In the genomic region with DNA sequence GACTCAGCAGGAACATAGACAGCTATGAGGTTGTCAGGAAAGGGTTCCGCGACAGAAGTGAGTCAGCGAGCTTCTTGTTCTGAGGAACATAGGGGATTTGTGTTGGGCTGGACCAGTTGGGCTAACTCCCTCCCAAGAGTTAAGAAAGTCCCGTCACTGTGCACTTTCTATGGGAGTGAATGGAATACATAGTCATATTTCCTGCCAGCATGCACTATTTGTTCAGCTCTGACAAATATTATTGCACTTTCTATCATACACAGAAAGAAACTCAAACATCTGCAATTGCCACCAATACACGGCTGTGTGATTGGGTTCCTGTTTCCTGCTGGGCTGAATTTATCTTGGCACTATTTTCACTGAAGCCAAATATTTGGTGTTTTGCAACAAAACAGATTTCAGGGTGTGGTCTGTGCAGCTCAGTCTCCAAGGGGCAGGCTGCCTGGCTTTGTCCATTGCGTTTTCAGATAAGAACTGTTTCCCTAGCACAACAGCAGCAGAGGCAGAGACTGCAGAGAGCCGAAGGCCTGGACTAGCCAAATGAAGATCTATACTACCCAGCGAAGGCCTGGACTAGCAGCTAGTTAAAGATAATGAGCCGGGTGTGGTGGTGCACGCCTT, we compare ENCODE assay signal across 10 mouse cellular contexts. TPM values are rescaled to one million over a fixed set of nuclear protein-coding genes. Genes with fewer than 3 reads are reported as not detected.
A peak's percentile ranks its signal among the peaks of the same experiment; 100 is the strongest.
DNase-seq lines count a peak whose midpoint lies in the region; ATAC-seq and TF ChIP-seq lines count a peak whose summit lies in the region.
"Had no signal": no experiment of that assay in that cellular context is flagged by ENCODE, and none has a peak within 500 bp of the region (broad histone marks: within the 10 kb centered on the region; RNA-seq: fewer than 3 reads in every experiment).

No protein-coding gene starts in this region.

- no peak overlapping the region for H3K4me2 ChIP-seq in hindbrain, postnatal 0 days (ENCODE audit: low read depth, low read length)
- no peak overlapping the region for H3K4me2 ChIP-seq in intestine, postnatal 0 days (replicated peaks; ENCODE audit: low read depth)

- H3K36me3 ChIP-seq in hindbrain, postnatal 0 days (ENCODE audit: insufficient read depth, low read length): no peaks in the 10 kb centered on the region
- H3K36me3 ChIP-seq in hindbrain, embryonic 10.5 days: no peaks in the 10 kb centered on the region
- H3K36me3 ChIP-seq in intestine, postnatal 0 days (ENCODE audit: control insufficient read depth, insufficient read depth): no peaks in the 10 kb centered on the region
- H3K36me3 ChIP-seq: limb, embryonic 10.5 days had no signal

- peaks cover 3% of the 10 kb centered on the region for H3K27me3 ChIP-seq in hindbrain, postnatal 0 days (ENCODE audit: insufficient read depth, low read length)
- 0 out of 2 replicates have a peak, but pooled peaks cover 2% of the 10 kb centered on the region for H3K27me3 ChIP-seq in hindbrain, embryonic 10.5 days (ENCODE audit: insufficient read depth, poor library complexity, severe bottlenecking)
- no peaks in the 10 kb centered on the region for H3K27me3 ChIP-seq in intestine, postnatal 0 days (replicated peaks; ENCODE audit: control insufficient read depth, insufficient read depth, low read length)

- no peak overlapping the region for H3K4me3 ChIP-seq in hindbrain, postnatal 0 days (ENCODE audit: low read length)
- H3K4me3 ChIP-seq in hindbrain, embryonic 10.5 days: no peak overlapping the region
- H3K4me3 ChIP-seq in intestine, postnatal 0 days (ENCODE audit: low read depth, low read length): no peak overlapping the region
- H3K4me3 ChIP-seq: limb, embryonic 10.5 days had no signal

- no peaks in the 10 kb centered on the region for H3K9me3 ChIP-seq in hindbrain, postnatal 0 days (ENCODE audit: low read length)
- peaks cover 6% of the 10 kb centered on the region for H3K9me3 ChIP-seq in hindbrain, embryonic 10.5 days
- peaks cover 4% of the 10 kb centered on the region; the same call in 1 of the 2 replicates for H3K9me3 ChIP-seq in intestine, postnatal 0 days (ENCODE audit: control insufficient read depth)

- no peak overlapping the region for H3K27ac ChIP-seq in hindbrain, postnatal 0 days
- no peak overlapping the region for H3K27ac ChIP-seq in hindbrain, embryonic 10.5 days
- H3K27ac ChIP-seq in intestine, postnatal 0 days (ENCODE audit: low read depth, low read length): no peak overlapping the region
- H3K27ac ChIP-seq: limb, embryonic 10.5 days had no signal

- no peak for TF ChIP-seq CTCF in hindbrain, postnatal 0 days (IDR thresholded peaks at IDR 0.05; ENCODE audit: low read depth)
- TF ChIP-seq CTCF in brain, embryonic 14.5 days (IDR thresholded peaks at IDR 0.05; ENCODE audit: borderline replicate concordance, extremely low read depth, insufficient read depth, insufficient read length): no peak
- no peak for TF ChIP-seq CTCF in intestine, postnatal 0 days (IDR thresholded peaks at IDR 0.05; ENCODE audit: low read depth)

- ATAC-seq in hindbrain, postnatal 0 days: no peak
- peak; percentile 47; the same call in 1 of the 2 replicates for ATAC-seq in intestine, postnatal 0 days
- ATAC-seq in megakaryocyte progenitor cell, adult 5-6 weeks (replicated peaks; ENCODE audit: poor library complexity): peak; percentile 86

- TF ChIP-seq POLR2A in brain, embryonic 14.5 days (IDR thresholded peaks at IDR 0.05; ENCODE audit: borderline replicate concordance, extremely low read depth, insufficient read depth, insufficient read length, poor library complexity, severe bottlenecking): no peak

- no peaks in the 10 kb centered on the region for H3K4me1 ChIP-seq in hindbrain, postnatal 0 days (ENCODE audit: insufficient read depth, low read length)
- H3K4me1 ChIP-seq in hindbrain, embryonic 10.5 days (replicated peaks): no peaks in the 10 kb centered on the region
- no peaks in the 10 kb centered on the region for H3K4me1 ChIP-seq in intestine, postnatal 0 days (replicated peaks; ENCODE audit: control insufficient read depth, insufficient read depth, low read length)
- H3K4me1 ChIP-seq: limb, embryonic 10.5 days had no signal

- DNase-seq in hindbrain, postnatal 0 days (ENCODE audit: low spot score): peak; percentile 9
- DNase-seq in hindbrain, embryonic 10.5 days (ENCODE audit: low spot score): no peak
- peak; percentile 3 for DNase-seq in brain, embryonic 14.5 days (ENCODE audit: low read depth)
- no peak for DNase-seq in embryo, embryonic 10 days (ENCODE audit: low spot score)
- DNase-seq in left cerebral cortex, adult 18-20 months (ENCODE audit: low spot score in 2 of 2): no peak
- DNase-seq in layer of hippocampus, postnatal 36 days: no peak
- DNase-seq: kidney, adult 8-10 months had no signal

- 84% methylated on average over 10 of the region's 10 CpGs for WGBS in hindbrain, postnatal 0 days
- WGBS in hindbrain, embryonic 10.5 days: 88% methylated on average over 10 of the region's 10 CpGs
- 71% methylated on average over 10 of the region's 10 CpGs for WGBS in intestine, postnatal 0 days

- H3K9ac ChIP-seq in hindbrain, postnatal 0 days (replicated peaks; ENCODE audit: low read length): no peak overlapping the region
- H3K9ac ChIP-seq in intestine, postnatal 0 days (ENCODE audit: low read depth, low read length): no peak overlapping the region

RNA-seq across cellular contexts. Expression of a gene that starts 9.1 kb away (rescaled TPM):
- total RNA-seq in hindbrain, postnatal 0 days (2014; rRNA removed): 132 and 148 TPM in 2 replicates
- 98.1 and 98.8 TPM in 2 replicates for polyA plus RNA-seq in hindbrain, postnatal 0 days (2015; fragmentation: Nextera tagmentation; extraction: Ambion mirVana)
- 74.6 and 84.5 TPM in 2 replicates for polyA plus RNA-seq in hindbrain, embryonic 10.5 days (2016; fragmentation: Nextera tagmentation; extraction: Ambion mirVana)
- 89.1 and 98.2 TPM in 2 replicates for polyA plus RNA-seq in brain, embryonic 14.5 days (2012; rRNA removed)
- 53.9 and 57.3 TPM in 2 replicates for polyA plus RNA-seq in intestine, postnatal 0 days (2015; fragmentation: Nextera tagmentation; extraction: Ambion mirVana)
- 79.0 and 81.3 TPM in 2 replicates for total RNA-seq in megakaryocyte progenitor cell, adult 5-6 weeks (2015)
- total RNA-seq in megakaryocyte progenitor cell, adult 5-6 weeks (2017): 119 and 129 TPM in 2 replicates
- total RNA-seq in left cerebral cortex, adult 18-20 months (2021): 100 to 1,000 TPM; 240 to 241 TPM
- total RNA-seq in layer of hippocampus, postnatal 36 days (2021): 100 to 1,000 TPM; 219 to 226 TPM

RNA-seq across cellular contexts. Expression of a gene that starts 10.3 kb away (rescaled TPM):
- total RNA-seq in hindbrain, postnatal 0 days (2014; rRNA removed): 7.2 and 12.7 TPM in 2 replicates
- 8.8 and 11.0 TPM in 2 replicates for polyA plus RNA-seq in hindbrain, postnatal 0 days (2015; fragmentation: Nextera tagmentation; extraction: Ambion mirVana)
- polyA plus RNA-seq in hindbrain, embryonic 10.5 days (2016; fragmentation: Nextera tagmentation; extraction: Ambion mirVana): 16.3 and 19.0 TPM in 2 replicates
- polyA plus RNA-seq in brain, embryonic 14.5 days (2012; rRNA removed): 21.1 and 24.5 TPM in 2 replicates
- 5.3 and 6.2 TPM in 2 replicates for polyA plus RNA-seq in intestine, postnatal 0 days (2015; fragmentation: Nextera tagmentation; extraction: Ambion mirVana)
- total RNA-seq in megakaryocyte progenitor cell, adult 5-6 weeks (2015): 16.1 and 18.4 TPM in 2 replicates
- 19.5 and 22.4 TPM in 2 replicates for total RNA-seq in megakaryocyte progenitor cell, adult 5-6 weeks (2017)
- 10 to 100 TPM; 18.2 to 20.7 TPM for total RNA-seq in left cerebral cortex, adult 18-20 months (2021)
- total RNA-seq in layer of hippocampus, postnatal 36 days (2021): 10 to 100 TPM; 17.2 to 21.2 TPM

RNA-seq across cellular contexts. Expression of a gene that starts 39.6 kb away (rescaled TPM):
- total RNA-seq in hindbrain, postnatal 0 days (2014; rRNA removed): not detected in 2 replicates
- polyA plus RNA-seq in hindbrain, postnatal 0 days (2015; fragmentation: Nextera tagmentation; extraction: Ambion mirVana): 0.36 TPM in 1 of 2 replicates, not detected in the other
- 0.13 TPM in 1 of 2 replicates, not detected in the other for polyA plus RNA-seq in hindbrain, embryonic 10.5 days (2016; fragmentation: Nextera tagmentation; extraction: Ambion mirVana)
- 1.1 and 1.7 TPM in 2 replicates for polyA plus RNA-seq in brain, embryonic 14.5 days (2012; rRNA removed)
- polyA plus RNA-seq in intestine, postnatal 0 days (2015; fragmentation: Nextera tagmentation; extraction: Ambion mirVana): not detected in 2 replicates
- total RNA-seq in megakaryocyte progenitor cell, adult 5-6 weeks (2015): not detected in 2 replicates
- not detected in 2 replicates for total RNA-seq in megakaryocyte progenitor cell, adult 5-6 weeks (2017)
- total RNA-seq in left cerebral cortex, adult 18-20 months (2021): 1 to 10 TPM in 1 of 2 experiments, under 1 TPM in 1; 0.16 to 1.8 TPM
- total RNA-seq in layer of hippocampus, postnatal 36 days (2021): under 1 TPM; 0.15 to 0.20 TPM

Comparison
In these comparisons a context has a peak if more than half of its experiments do, and no peak if none do; other contexts are left out.
1. DNase-seq: peak in hindbrain, postnatal 0 days (single experiment) and brain, embryonic 14.5 days (single experiment); none in hindbrain, embryonic 10.5 days (single experiment), embryo, embryonic 10 days (single experiment), left cerebral cortex, adult 18-20 months (0 of 2) and layer of hippocampus, postnatal 36 days (0 of 2).